Mouse (Mus musculus) hindbrain, embryonic 16.5 days (tissue): Measurements from ENCODE around the gene Cyp4v3. TPM values are rescaled to one million over a fixed set of nuclear protein-coding genes. Genes with fewer than 3 reads are reported as not detected.

Experiments used
- ATAC-seq: fragments of 200-750 bp; cut with Nextera tagmentation; 2 replicates; pipeline ENCODE4 v1.8.0; 2017; ENCODE audit warnings: moderate TSS enrichment, moderate library complexity
- H3K27ac ChIP-seq: fragments of 300-500 bp; sonication (generic); 2 replicates; pipeline ENCODE4 v1.5.1; 2014; ENCODE audit warnings: low read depth, mild to moderate bottlenecking, control low read depth, low read length, moderate library complexity
- H3K27me3 ChIP-seq: fragments of 300-500 bp; sonication (generic); replicated peaks from 2 replicates; pipeline ENCODE4 v1.6.1; 2014; ENCODE audit warnings: low read length; ENCODE audit not compliant: control insufficient read depth, insufficient read depth
- H3K36me3 ChIP-seq: fragments of 300-500 bp; sonication (generic); 2 replicates; pipeline ENCODE4 v1.6.1; 2014; ENCODE audit warnings: mild to moderate bottlenecking, low read length, moderate library complexity, mixed read lengths; ENCODE audit not compliant: control insufficient read depth, insufficient read depth
- H3K4me1 ChIP-seq: fragments of 300-500 bp; sonication (generic); 2 replicates; pipeline ENCODE4 v1.6.1; 2014; ENCODE audit warnings: low read depth, low read length; ENCODE audit not compliant: control insufficient read depth, insufficient read depth
- H3K4me2 ChIP-seq: fragments of 300-500 bp; sonication (generic); 2 replicates; pipeline ENCODE4 v1.6.1; 2014; ENCODE audit warnings: mild to moderate bottlenecking, low read length, control low read depth, moderate library complexity
- H3K4me3 ChIP-seq: fragments of 300-500 bp; sonication (generic); 2 replicates; pipeline ENCODE4 v1.5.1; 2014; ENCODE audit warnings: mild to moderate bottlenecking, low read length, control low read depth, moderate library complexity
- H3K9ac ChIP-seq: fragments of 300-500 bp; sonication (generic); 2 replicates; pipeline ENCODE4 v1.6.1; 2014; ENCODE audit warnings: low read depth, mild to moderate bottlenecking, control low read depth, low read length, moderate library complexity
- H3K9me3 ChIP-seq: fragments of 300-500 bp; sonication (generic); 2 replicates; pipeline ENCODE4 v1.6.1; 2014; ENCODE audit warnings: mild to moderate bottlenecking, low read length, moderate library complexity; ENCODE audit not compliant: control insufficient read depth
- WGBS: fragments of 180-500 bp; shearing (Covaris S2); extraction: QIAGEN DNeasy Blood & Tissue Kit; methylation state at CpG from one replicate; pipeline ENCODE4 v1.1.7; 2014; 5-methylcytosine and 5-hydroxymethylcytosine counted together
- polyA plus RNA-seq: library from polyadenylated mRNA; unstranded; fragments of >200 nt; fragmentation: Nextera tagmentation; extraction: Ambion mirVana; gene quantifications from 2 replicates; pipeline ENCODE4 v1.2.1, GENCODE M21; 2015

Cyp4v3 gene
- 1.5 TPM in 2 replicates for polyA plus RNA-seq

GRCm38 (mm10) chr8:45332685-45333409 lies at the start of gene Cyp4v3:
Cyp4v3 (minus strand) TSS chr8:45333216.
- H3K4me2 ChIP-seq: peak within 1 kb of the TSS; percentile 93
- peaks cover 9% of the 10 kb centered on the region for H3K4me1 ChIP-seq
- peak; percentile 85 for ATAC-seq
- H3K27me3 ChIP-seq: no peaks in the 10 kb centered on the region
- H3K4me3 ChIP-seq: peak within 1 kb of the TSS; percentile 56
- under 1% methylated on average over 44 of the region's 44 CpGs for WGBS
- peak within 1 kb of the TSS; percentile 59 for H3K9ac ChIP-seq
- H3K36me3 ChIP-seq: no peaks in the 10 kb centered on the region
- H3K9me3 ChIP-seq: no peaks in the 10 kb centered on the region
- no peak within 1 kb of the TSS for H3K27ac ChIP-seq

- Histone ChIP-seq H3K9ac (peak within 1 kb of the TSS; percentile 65), H3K9me3 (no peaks in the 10 kb centered on the region), H3K36me3 (no peaks in the 10 kb centered on the region), H3K27me3 (no peaks in the 10 kb centered on the region), H3K4me2 (peak within 1 kb of the TSS; percentile 97), H3K4me1 (peaks cover 13% of the 10 kb centered on the region), H3K27ac (no peak within 1 kb of the TSS), H3K4me3 (peak within 1 kb of the TSS; percentile 51)
- ATAC-seq: peak; percentile 84
- 3% methylated on average over 6 of the region's 6 CpGs for WGBS
Measured at GRCm38 (mm10) chr8:45381963-45382347, 48.9 kb upstream of the Cyp4v3 start, which contains the start of gene Fam149a. Fam149a (minus strand) TSS chr8:45382291.

- 3% methylated on average over 38 of the region's 38 CpGs for WGBS
- H3K27ac ChIP-seq: no peak overlapping the region
- ATAC-seq: peak; percentile 79
Measured at GRCm38 (mm10) chr8:45381075-45381962, 48.3 kb upstream of the Cyp4v3 start.

GRCm38 (mm10) chr8:45380598-45380997 lies 47.6 kb upstream of the Cyp4v3 start:
- WGBS: 20% methylated on average over 4 of the region's 4 CpGs
- Histone ChIP-seq H3K36me3 (no peaks in the 10 kb centered on the region), H3K9ac (no peak overlapping the region), H3K9me3 (no peaks in the 10 kb centered on the region), H3K27me3 (no peaks in the 10 kb centered on the region), H3K4me2 (peak overlapping the region; percentile 97), H3K4me3 (no peak overlapping the region; the same call in 1 of the 2 replicates), H3K4me1 (peaks cover 13% of the 10 kb centered on the region), H3K27ac (no peak overlapping the region)
- ATAC-seq: no peak

More at GRCm38 (mm10) chr8:45381075-45381962, 48.3 kb upstream of the Cyp4v3 start:
- Histone ChIP-seq H3K9me3 (no peaks in the 10 kb centered on the region), H3K9ac (peak overlapping the region; percentile 65), H3K36me3 (no peaks in the 10 kb centered on the region), H3K4me1 (peaks cover 13% of the 10 kb centered on the region), H3K27me3 (no peaks in the 10 kb centered on the region), H3K4me3 (peak overlapping the region; percentile 51), H3K4me2 (peak overlapping the region; percentile 97)

GRCm38 (mm10) chr8:45374071-45374470 lies 41.1 kb upstream of the Cyp4v3 start:
- WGBS: 76% methylated on average over 3 of the region's 3 CpGs
- ATAC-seq: no peak
- Histone ChIP-seq H3K4me2 (no peak overlapping the region), H3K27me3 (no peaks in the 10 kb centered on the region), H3K27ac (no peak overlapping the region), H3K9me3 (no peaks in the 10 kb centered on the region), H3K4me1 (no peaks in the 10 kb centered on the region), H3K4me3 (no peak overlapping the region), H3K36me3 (no peaks in the 10 kb centered on the region), H3K9ac (no peak overlapping the region)

GRCm38 (mm10) chr8:45367154-45367553 lies 34.1 kb upstream of the Cyp4v3 start:
- H3K36me3 ChIP-seq: no peaks in the 10 kb centered on the region
- H3K4me2 ChIP-seq: no peak overlapping the region
- ATAC-seq: no peak
- H3K27me3 ChIP-seq: no peaks in the 10 kb centered on the region
- H3K9me3 ChIP-seq: no peaks in the 10 kb centered on the region
- no peak overlapping the region for H3K4me3 ChIP-seq
- no peak overlapping the region for H3K9ac ChIP-seq
- no peaks in the 10 kb centered on the region for H3K4me1 ChIP-seq
- WGBS: 96% methylated on average over 1 of the region's 1 CpGs
- no peak overlapping the region for H3K27ac ChIP-seq

- Histone ChIP-seq H3K9me3 (no peaks in the 10 kb centered on the region), H3K27me3 (no peaks in the 10 kb centered on the region), H3K4me3 (no peak overlapping the region), H3K36me3 (no peaks in the 10 kb centered on the region), H3K9ac (no peak overlapping the region), H3K4me2 (no peak overlapping the region), H3K4me1 (no peaks in the 10 kb centered on the region; the same call in 1 of the 2 replicates), H3K27ac (no peak overlapping the region)
- ATAC-seq: no peak
- WGBS: 84% methylated on average over 1 of the region's 1 CpGs
Measured at GRCm38 (mm10) chr8:45363220-45363619, 30.2 kb upstream of the Cyp4v3 start.

- no peak overlapping the region for H3K27ac ChIP-seq
- ATAC-seq: no peak
Measured at GRCm38 (mm10) chr8:45362323-45362722, 29.3 kb upstream of the Cyp4v3 start.

More at GRCm38 (mm10) chr8:45362323-45362722, 29.3 kb upstream of the Cyp4v3 start:
- Histone ChIP-seq H3K4me1 (peaks cover 4% of the 10 kb centered on the region), H3K9me3 (no peaks in the 10 kb centered on the region), H3K9ac (no peak overlapping the region), H3K27me3 (no peaks in the 10 kb centered on the region), H3K4me2 (no peak overlapping the region), H3K4me3 (no peak overlapping the region), H3K36me3 (no peaks in the 10 kb centered on the region)
- WGBS: 61% methylated on average over 6 of the region's 6 CpGs
